Mouse (Mus musculus) erythroblast, embryonic 14.5 days (primary cell): ENCODE measurements around the gene Agl.

Experiments
- GATA1 ChIP-seq: IDR thresholded peaks from 2 replicates; pipeline ENCODE4 v1.6.1; 2012; ENCODE audit warnings: low read length, inconsistent platforms, mixed read lengths
- TAL1 ChIP-seq: IDR thresholded peaks from 3 replicates; pipeline ENCODE4 v1.6.1; 2012; ENCODE audit warnings: low read length, inconsistent platforms, mixed read lengths

DNA sequence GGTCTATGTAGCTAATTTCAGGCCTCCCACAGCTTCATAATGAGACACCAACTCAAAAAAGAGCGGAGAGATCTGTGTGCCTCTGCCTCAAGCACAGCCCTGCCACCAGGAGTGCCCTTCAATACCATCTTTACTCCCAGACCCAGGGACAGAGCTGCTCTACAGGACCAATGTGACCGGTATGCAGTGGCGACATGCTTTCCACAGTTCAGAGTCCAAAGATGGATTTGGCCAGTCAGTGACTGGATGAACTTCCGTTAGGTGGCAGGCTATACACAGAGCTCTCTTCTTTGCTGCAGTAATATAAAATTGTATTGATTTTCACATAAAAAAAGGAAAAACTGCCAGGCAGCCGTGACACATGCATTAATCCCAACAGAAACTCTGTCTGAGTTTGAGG, 104.1 kb downstream of the Agl start:
- no peak for TF ChIP-seq TAL1
- TF ChIP-seq GATA1 = no peak
